Mouse (Mus musculus) testis, adult 2 months (tissue): ENCODE data around the gene 6430628N08Rik. TPM values are rescaled to one million over a fixed set of nuclear protein-coding genes. Genes with fewer than 3 reads are reported as not detected.

ENCODE experiments used
- H3K27ac ChIP-seq: fragments of 200-500 bp; 2 replicates; pipeline ENCODE4 v1.5.1; 2012; ENCODE audit warnings: low read depth, low read length; ENCODE audit not compliant: control insufficient read depth, insufficient read depth
- H3K27me3 ChIP-seq: fragments of 200-500 bp; 2 replicates; pipeline ENCODE4 v1.6.1; 2012; ENCODE audit warnings: mild to moderate bottlenecking, low read length, moderate library complexity; ENCODE audit not compliant: control insufficient read depth, insufficient read depth
- H3K36me3 ChIP-seq: fragments of 200-500 bp; 2 replicates; pipeline ENCODE4 v1.6.1; 2012; ENCODE audit warnings: mild to moderate bottlenecking, low read length; ENCODE audit not compliant: control insufficient read depth, insufficient read depth
- H3K4me1 ChIP-seq: fragments of 200-500 bp; 2 replicates; pipeline ENCODE4 v1.6.1; 2012; ENCODE audit warnings: low read length; ENCODE audit not compliant: control insufficient read depth, insufficient read depth
- H3K4me3 ChIP-seq: fragments of 200-500 bp; 2 replicates; pipeline ENCODE4 v1.5.1; 2012; ENCODE audit warnings: low read depth, mild to moderate bottlenecking, low read length, moderate library complexity, mixed read lengths; ENCODE audit not compliant: control insufficient read depth
- CTCF ChIP-seq: fragments of 200-500 bp; IDR thresholded peaks from 2 replicates; pipeline ENCODE4 v1.5.1; 2012; ENCODE audit warnings: low read depth, mild to moderate bottlenecking, inconsistent platforms, low read length, moderate library complexity; ENCODE audit not compliant: control insufficient read depth, insufficient read depth, insufficient replicate concordance
- POLR2A ChIP-seq: fragments of 200-500 bp; IDR thresholded peaks from 2 replicates; pipeline ENCODE4 v1.6.1; 2012; ENCODE audit warnings: low read depth, mild to moderate bottlenecking, inconsistent platforms, low read length, moderate library complexity; ENCODE audit not compliant: control insufficient read depth
- polyA plus RNA-seq: library from polyadenylated mRNA; depleted of rRNA; stranded (reverse); fragments of >200 nt; gene quantifications from 2 replicates; pipeline ENCODE4 v1.2.3, GENCODE M21; 2012

The 6430628N08Rik gene
- polyA plus RNA-seq, 1 experiment: not detected

GRCm38 (mm10) chr4:115890066-115890465 is 399 bp upstream of the 6430628N08Rik start:
- Histone ChIP-seq H3K36me3 (no peaks in the 10 kb centered on the region), H3K27ac (no peak overlapping the region), H3K4me1 (peaks cover 7% of the 10 kb centered on the region), H3K4me3 (peak overlapping the region; percentile 45), H3K27me3 (no peaks in the 10 kb centered on the region)
- TF ChIP-seq CTCF: no peak
- no peak for TF ChIP-seq POLR2A

- Histone ChIP-seq H3K36me3 (no peaks in the 10 kb centered on the region), H3K27me3 (no peaks in the 10 kb centered on the region), H3K4me1 (peaks cover 11% of the 10 kb centered on the region), H3K4me3 (no peak overlapping the region), H3K27ac (no peak overlapping the region)
- TF ChIP-seq CTCF (no peak), POLR2A (no peak)
These were observed 3.8 kb downstream of the 6430628N08Rik start for GRCm38 (mm10) chr4:115894281-115894680.

- Histone ChIP-seq H3K27me3 (no peaks in the 10 kb centered on the region), H3K4me3 (peak overlapping the region; percentile 24), H3K36me3 (no peaks in the 10 kb centered on the region), H3K4me1 (peaks cover 4% of the 10 kb centered on the region), H3K27ac (no peak overlapping the region)
- TF ChIP-seq POLR2A (no peak), CTCF (no peak)
These were observed 7.6 kb downstream of the 6430628N08Rik start for GRCm38 (mm10) chr4:115897901-115898631.

GRCm38 (mm10) chr4:115902816-115903215 is 12.4 kb downstream of the 6430628N08Rik start:
- Histone ChIP-seq H3K4me1 (peaks cover 4% of the 10 kb centered on the region), H3K27ac (no peak overlapping the region), H3K36me3 (no peaks in the 10 kb centered on the region), H3K27me3 (no peaks in the 10 kb centered on the region), H3K4me3 (no peak overlapping the region)
- TF ChIP-seq POLR2A (no peak), CTCF (no peak)

GRCm38 (mm10) chr4:115904375-115904774 is 13.9 kb downstream of the 6430628N08Rik start:
- no peak overlapping the region for H3K27ac ChIP-seq

GRCm38 (mm10) chr4:115905701-115906100 is 15.2 kb downstream of the 6430628N08Rik start:
- H3K27me3 ChIP-seq: no peaks in the 10 kb centered on the region

More at GRCm38 (mm10) chr4:115904375-115904774, 13.9 kb downstream of the 6430628N08Rik start:
- Histone ChIP-seq H3K27me3 (no peaks in the 10 kb centered on the region), H3K4me3 (no peak overlapping the region), H3K4me1 (peaks cover 2% of the 10 kb centered on the region; the same call in 1 of the 2 replicates), H3K36me3 (no peaks in the 10 kb centered on the region)
- TF ChIP-seq CTCF (no peak), POLR2A (no peak)

GRCm38 (mm10) chr4:115906791-115907190 is 16.3 kb downstream of the 6430628N08Rik start:
- Histone ChIP-seq H3K27me3 (no peaks in the 10 kb centered on the region), H3K4me3 (no peak overlapping the region), H3K4me1 (peaks cover 2% of the 10 kb centered on the region; the same call in 1 of the 2 replicates), H3K36me3 (no peaks in the 10 kb centered on the region), H3K27ac (no peak overlapping the region)
- TF ChIP-seq POLR2A: no peak
- TF ChIP-seq CTCF: no peak

More at GRCm38 (mm10) chr4:115905701-115906100, 15.2 kb downstream of the 6430628N08Rik start:
- H3K4me1 ChIP-seq: peaks cover 2% of the 10 kb centered on the region; the same call in 1 of the 2 replicates
- TF ChIP-seq CTCF (no peak), POLR2A (no peak)
- no peak overlapping the region for H3K27ac ChIP-seq
- H3K4me3 ChIP-seq: no peak overlapping the region
- H3K36me3 ChIP-seq: no peaks in the 10 kb centered on the region
